In genomic region chr4:130892001-130892587, GRCm38 (mm10) we compare ENCODE assay signal across 8 mouse cellular contexts. TPM values are rescaled to one million over a fixed set of nuclear protein-coding genes. Genes with fewer than 3 reads are reported as not detected.
DNase-seq lines count a peak whose midpoint lies in the region; ATAC-seq lines count a peak whose summit lies in the region.

No protein-coding gene starts in this region.

- peak; percentile 87 for DNase-seq in neural tube, embryonic 10.5 days (ENCODE audit: extremely low spot score, low spot score)
- peak; percentile 81 for DNase-seq in forebrain, embryonic 14.5 days (ENCODE audit: low spot score)
- peak; percentile 54 to 80 for DNase-seq in left cerebral cortex, adult 8-10 months (ENCODE audit: low spot score in 2 of 2)
- DNase-seq in naive thymus-derived CD4-positive, alpha-beta T cell, adult 2 months (ENCODE audit: low read depth) = peak; percentile 83
- DNase-seq in thymus, postnatal 0 days (ENCODE audit: low spot score) = peak; percentile 67

- H3K4me2 ChIP-seq in neural tube, embryonic 15.5 days = no peak overlapping the region
- H3K4me2 ChIP-seq in forebrain, embryonic 14.5 days (ENCODE audit: low read length) = no peak overlapping the region
- H3K4me2 ChIP-seq in hindbrain, embryonic 13.5 days = no peak overlapping the region

- H3K27me3 ChIP-seq in neural tube, embryonic 15.5 days (replicated peaks) = 0 out of 2 replicates have a peak, but pooled peaks cover 7% of the 10 kb centered on the region
- no peaks in the 10 kb centered on the region for H3K27me3 ChIP-seq in forebrain, embryonic 14.5 days (replicated peaks; ENCODE audit: control insufficient read depth, insufficient read depth, low read length)
- H3K27me3 ChIP-seq in hindbrain, embryonic 13.5 days = peaks cover 35% of the 10 kb centered on the region

- H3K36me3 ChIP-seq in neural tube, embryonic 15.5 days = no peaks in the 10 kb centered on the region
- no peaks in the 10 kb centered on the region for H3K36me3 ChIP-seq in forebrain, embryonic 14.5 days (ENCODE audit: control insufficient read depth, insufficient read depth, low read length)
- H3K36me3 ChIP-seq in hindbrain, embryonic 13.5 days = no peaks in the 10 kb centered on the region

- H3K9me3 ChIP-seq in neural tube, embryonic 15.5 days (replicated peaks) = no peaks in the 10 kb centered on the region
- no peaks in the 10 kb centered on the region for H3K9me3 ChIP-seq in forebrain, embryonic 14.5 days (replicated peaks; ENCODE audit: control insufficient read depth, low read length)
- H3K9me3 ChIP-seq in hindbrain, embryonic 13.5 days = no peaks in the 10 kb centered on the region

- H3K9ac ChIP-seq in neural tube, embryonic 15.5 days (replicated peaks) = no peak overlapping the region
- no peak overlapping the region for H3K9ac ChIP-seq in forebrain, embryonic 14.5 days (ENCODE audit: low read length)
- H3K9ac ChIP-seq in hindbrain, embryonic 13.5 days = no peak overlapping the region

- WGBS in neural tube, embryonic 15.5 days = 40% methylated on average over 17 of the region's 17 CpGs
- 44% methylated on average over 17 of the region's 17 CpGs for WGBS in forebrain, embryonic 14.5 days
- 43% methylated on average over 17 of the region's 17 CpGs for WGBS in hindbrain, embryonic 13.5 days

- H3K27ac ChIP-seq in neural tube, embryonic 15.5 days (replicated peaks) = no peak overlapping the region
- no peak overlapping the region for H3K27ac ChIP-seq in forebrain, embryonic 14.5 days (ENCODE audit: low read depth, low read length)
- H3K27ac ChIP-seq in hindbrain, embryonic 13.5 days = no peak overlapping the region

- no peak overlapping the region for H3K4me3 ChIP-seq in neural tube, embryonic 15.5 days (replicated peaks)
- H3K4me3 ChIP-seq in forebrain, embryonic 14.5 days (ENCODE audit: low read depth, low read length) = no peak overlapping the region
- no peak overlapping the region for H3K4me3 ChIP-seq in hindbrain, embryonic 13.5 days

- ATAC-seq in neural tube, embryonic 15.5 days (ENCODE audit: low FRiP score) = no peak
- peak; percentile 40; the same call in 1 of the 2 replicates for ATAC-seq in cerebellum, adult (ENCODE audit: insufficient number of reproducible peaks, low FRiP score, low TSS enrichment)
- peak; percentile 46; the same call in 1 of the 2 replicates for ATAC-seq in forebrain, embryonic 14.5 days
- peak; percentile 25 for ATAC-seq in hindbrain, embryonic 13.5 days (ENCODE audit: low FRiP score)

- peaks cover 9% of the 10 kb centered on the region for H3K4me1 ChIP-seq in neural tube, embryonic 15.5 days
- H3K4me1 ChIP-seq in forebrain, embryonic 14.5 days (ENCODE audit: control insufficient read depth, insufficient read depth, low read length) = no peaks in the 10 kb centered on the region
- H3K4me1 ChIP-seq in hindbrain, embryonic 13.5 days (replicated peaks) = peaks cover 17% of the 10 kb centered on the region

RNA-seq across cellular contexts. Expression of gene Laptm5, which starts 20.8 kb away (rescaled TPM):
- 29.8 and 64.3 TPM in 2 replicates for polyA plus RNA-seq in neural tube, embryonic 15.5 days (2015; fragmentation: Nextera tagmentation; extraction: Ambion mirVana)
- 27.6 and 31.9 TPM in 2 replicates for polyA plus RNA-seq in forebrain, embryonic 14.5 days (2014; fragmentation: Nextera tagmentation; extraction: Ambion mirVana)
- polyA plus RNA-seq in hindbrain, embryonic 13.5 days (2015; fragmentation: Nextera tagmentation; extraction: Ambion mirVana) = 29.4 and 31.4 TPM in 2 replicates
- 100 to 1,000 TPM in 2 of 4 experiments, 10 to 100 TPM in 2; 37.3 to 127 (median 71.2) TPM for total RNA-seq in left cerebral cortex, adult 8-10 months (2022)
- polyA plus RNA-seq in thymus, postnatal 0 days (2015; fragmentation: Nextera tagmentation; extraction: Ambion mirVana) = 668 and 754 TPM in 2 replicates

RNA-seq across cellular contexts. Expression of gene Matn1, which starts 52.1 kb away (rescaled TPM):
- 3.0 and 10.8 TPM in 2 replicates for polyA plus RNA-seq in neural tube, embryonic 15.5 days (2015; fragmentation: Nextera tagmentation; extraction: Ambion mirVana)
- polyA plus RNA-seq in forebrain, embryonic 14.5 days (2014; fragmentation: Nextera tagmentation; extraction: Ambion mirVana) = 0.09 and 0.10 TPM in 2 replicates
- polyA plus RNA-seq in hindbrain, embryonic 13.5 days (2015; fragmentation: Nextera tagmentation; extraction: Ambion mirVana) = 0.71 and 1.9 TPM in 2 replicates
- total RNA-seq in left cerebral cortex, adult 8-10 months (2022) = under 1 TPM; 0.48 to 0.86 (median 0.70) TPM
- polyA plus RNA-seq in thymus, postnatal 0 days (2015; fragmentation: Nextera tagmentation; extraction: Ambion mirVana) = 0.44 and 0.48 TPM in 2 replicates

Comparison
In these comparisons a context has a peak if more than half of its experiments do, and no peak if none do; other contexts are left out.
1. RNA of gene Laptm5, which starts 20.8 kb away (polyA plus RNA-seq): 668 to 754 TPM in thymus, postnatal 0 days; 29.4 to 31.4 TPM in hindbrain, embryonic 13.5 days, 29.8 to 64.3 TPM in neural tube, embryonic 15.5 days and 27.6 to 31.9 TPM in forebrain, embryonic 14.5 days; every median in the first group is over 10 times any median in the second.
2. Peak in every context shown above with its lines, with median percentiles within 50 percentile points of each other: DNase-seq.